Mouse (Mus musculus) layer of hippocampus, postnatal 14 days (tissue): Measurements from ENCODE around the gene Tmem52. TPM values are rescaled to one million over a fixed set of nuclear protein-coding genes. Genes with fewer than 3 reads are reported as not detected.
"Not testable (repeated sequence)": the region's sequence is repeated elsewhere in the genome, so short reads cannot be mapped to it uniquely, and the experiment has no call there.

Source experiments
- DNase-seq, 2 experiments: peaks; one replicate each; pipeline ENCODE4 v3.0.0; 2021 to 2022; ENCODE audit warnings: low spot score in 2 of 2, mixed read lengths in 1 of 2
- long read RNA-seq, 2 experiments: library from polyadenylated mRNA; stranded (forward); transcript quantifications; one replicate each; pipeline ENCODE4 v2.0.0; 2021
- total RNA-seq, 2 experiments: library from RNA; stranded (reverse); gene quantifications; 2 replicates each; pipeline ENCODE4 v1.2.3; 2021

The Tmem52 gene
- total RNA-seq, result 10 to 100 TPM in 1 of 2 experiments, 1 to 10 TPM in 1; 6.2 to 10.5 TPM
- long read RNA-seq, experiment 1, transcript Tmem52-201 (5 exons, 932 nt), result major isoform, 5 of 12 reads
- long read RNA-seq, experiment 1, partial matches to known transcripts, result 1 of 12 reads
- long read RNA-seq, experiment 1, other reads (novel, unspliced or antisense), result 0 of 12 reads
- long read RNA-seq, experiment 2, transcript Tmem52-202 (4 exons, 622 nt), result major isoform, 6 of 18 reads
- long read RNA-seq, experiment 2, transcript Tmem52-201 (5 exons, 932 nt), result major isoform, 6 of 18 reads
- long read RNA-seq, experiment 2, partial matches to known transcripts, result 0 of 18 reads
- long read RNA-seq, experiment 2, other reads (novel, unspliced or antisense), result 0 of 18 reads

- DNase-seq, result no peak
Observed at GRCm38 (mm10) chr4:155468952-155469351, at the start of gene Tmem52. Gene Tmem52, plus strand, starts transcription at chr4:155469114.

- DNase-seq, result no peak
Observed at GRCm38 (mm10) chr4:155420137-155420536, 48.8 kb upstream of the Tmem52 start.

GRCm38 (mm10) chr4:155421412-155422370 is 47.2 kb upstream of the Tmem52 start:
- not testable (repeated sequence) for DNase-seq

- no peak for DNase-seq
Observed at GRCm38 (mm10) chr4:155423988-155424387, 44.9 kb upstream of the Tmem52 start.

GRCm38 (mm10) chr4:155426272-155426671 is 42.6 kb upstream of the Tmem52 start:
- no peak for DNase-seq

GRCm38 (mm10) chr4:155428442-155428841 is 40.5 kb upstream of the Tmem52 start:
- no peak for DNase-seq

GRCm38 (mm10) chr4:155429202-155429601 is 39.7 kb upstream of the Tmem52 start:
- no peak for DNase-seq

GRCm38 (mm10) chr4:155432358-155432757 is 36.6 kb upstream of the Tmem52 start:
- DNase-seq, result no peak

- no peak for DNase-seq
Observed at GRCm38 (mm10) chr4:155433993-155434392, 34.9 kb upstream of the Tmem52 start.

- DNase-seq, result no peak
Observed at GRCm38 (mm10) chr4:155442808-155443207, 26.1 kb upstream of the Tmem52 start.

GRCm38 (mm10) chr4:155451597-155451996 is 17.3 kb upstream of the Tmem52 start:
- no peak for DNase-seq

- no peak for DNase-seq
Observed at GRCm38 (mm10) chr4:155458575-155458974, 10.3 kb upstream of the Tmem52 start.

- no peak for DNase-seq
Observed at GRCm38 (mm10) chr4:155463050-155463449, 5.9 kb upstream of the Tmem52 start.

GRCm38 (mm10) chr4:155463611-155464010 is 5.3 kb upstream of the Tmem52 start:
- DNase-seq, result no peak

GRCm38 (mm10) chr4:155464061-155464460 is 4.9 kb upstream of the Tmem52 start:
- DNase-seq, result no peak

GRCm38 (mm10) chr4:155465607-155466006 is 3.3 kb upstream of the Tmem52 start:
- DNase-seq, result no peak

- no peak for DNase-seq
Observed at GRCm38 (mm10) chr4:155466080-155466479, 2.8 kb upstream of the Tmem52 start.

GRCm38 (mm10) chr4:155467237-155468010 is 1.5 kb upstream of the Tmem52 start:
- no peak for DNase-seq

GRCm38 (mm10) chr4:155469590-155470262 is 812 bp downstream of the Tmem52 start:
- peak; percentile 20 to 64 for DNase-seq

- no peak for DNase-seq
Observed at GRCm38 (mm10) chr4:155470263-155470953, 1.5 kb downstream of the Tmem52 start.
